ENCODE assay signal across 26 mouse cellular contexts in the genomic region with DNA sequence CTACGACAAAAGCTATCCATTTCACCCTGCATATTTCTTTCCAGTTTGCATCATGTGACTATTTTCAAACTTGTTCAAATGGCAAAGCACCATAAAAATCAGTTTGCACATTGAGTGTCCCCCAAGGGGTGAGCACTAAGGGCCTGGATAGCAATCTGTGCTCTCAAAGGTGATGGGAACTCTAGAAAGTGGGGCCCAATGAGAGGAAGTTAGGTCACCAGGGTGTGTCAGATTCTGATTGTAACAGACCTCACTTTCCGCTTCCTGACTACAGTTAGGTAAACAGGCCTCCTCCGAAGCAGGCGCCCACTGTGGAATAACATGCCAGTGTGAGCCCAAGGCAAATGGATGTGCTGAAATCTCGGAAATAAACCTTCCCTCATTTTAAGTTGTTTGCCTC. TPM values are rescaled to one million over a fixed set of nuclear protein-coding genes. Genes with fewer than 3 reads are reported as not detected.
DNase-seq lines count a peak whose midpoint lies in the region; ATAC-seq lines count a peak whose summit lies in the region.
"Had no signal": no experiment of that assay in that cellular context is flagged by ENCODE, and none has a peak within 500 bp of the region (broad histone marks: within the 10 kb centered on the region; RNA-seq: fewer than 3 reads in every experiment).

No protein-coding gene starts in this region.

- H3K4me2 ChIP-seq in forebrain, embryonic 13.5 days, result no peak overlapping the region
- H3K4me2 ChIP-seq: embryonic facial prominence, embryonic 13.5 days; forebrain, embryonic 12.5 days; heart, embryonic 13.5 days; hindbrain, embryonic 12.5 days; hindbrain, embryonic 15.5 days; intestine, embryonic 15.5 days had no signal

- no peak for ATAC-seq in forebrain, embryonic 13.5 days
- ATAC-seq: forebrain, embryonic 16.5 days; intestine, embryonic 15.5 days had no signal

- H3K27ac ChIP-seq in forebrain, embryonic 13.5 days, result no peak overlapping the region
- H3K27ac ChIP-seq: embryonic facial prominence, embryonic 10.5 days; forebrain, embryonic 12.5 days; heart, embryonic 10.5 days; heart, embryonic 13.5 days; hindbrain, embryonic 12.5 days; hindbrain, embryonic 15.5 days; intestine, embryonic 15.5 days had no signal

- H3K4me3 ChIP-seq in forebrain, embryonic 13.5 days, result no peak overlapping the region
- H3K4me3 ChIP-seq: embryonic facial prominence, embryonic 10.5 days; embryonic facial prominence, embryonic 13.5 days; erythroblast, embryonic 14.5 days; forebrain, embryonic 12.5 days; heart, adult 2 months; heart, embryonic 10.5 days; heart, embryonic 13.5 days; hindbrain, embryonic 12.5 days; hindbrain, embryonic 15.5 days; intestine, embryonic 15.5 days had no signal

- no peak overlapping the region for H3K9ac ChIP-seq in forebrain, embryonic 13.5 days
- H3K9ac ChIP-seq: embryonic facial prominence, embryonic 13.5 days; forebrain, embryonic 12.5 days; heart, embryonic 13.5 days; hindbrain, embryonic 12.5 days; hindbrain, embryonic 15.5 days; intestine, embryonic 15.5 days had no signal

- H3K36me3 ChIP-seq in forebrain, embryonic 13.5 days (ENCODE audit: poor library complexity, severe bottlenecking), result peaks cover 9% of the 10 kb centered on the region; the same call in 1 of the 2 replicates
- H3K36me3 ChIP-seq: hindbrain, embryonic 15.5 days; intestine, embryonic 15.5 days had no signal

- DNase-seq in heart, adult 11 months, result peak; percentile 65
- no peak for DNase-seq in heart, postnatal 36 days
- peak; percentile 31 for DNase-seq in CD4-positive, CD25-positive, alpha-beta regulatory T cell, adult 2 months (ENCODE audit: low read depth, low spot score)
- DNase-seq in induced T-regulatory cell, adult 2 months (ENCODE audit: low read depth), result peak; percentile 67
- no peak for DNase-seq in gastrocnemius, postnatal 36 days
- DNase-seq: adrenal gland, adult 8-10 months; adrenal gland, postnatal 25 days; cerebellum, adult 11-12 months; cerebellum, adult 8-10 months; cerebellum, postnatal 10 days; cerebellum, postnatal 36 days; embryo, embryonic 11 days; gastrocnemius, postnatal 14 days; heart, adult 2 months; heart, postnatal 14 days had no signal

- intact Hi-C loops in heart, postnatal 36 days (cut with DNase I), result no loop called here
- intact Hi-C loops in gastrocnemius, postnatal 36 days (cut with DNase I), result no loop called here

- H3K27me3 ChIP-seq in forebrain, embryonic 13.5 days, result no peaks in the 10 kb centered on the region
- H3K27me3 ChIP-seq: embryonic facial prominence, embryonic 13.5 days; forebrain, embryonic 12.5 days; heart, embryonic 13.5 days; hindbrain, embryonic 12.5 days; hindbrain, embryonic 15.5 days; intestine, embryonic 15.5 days had no signal

- H3K9me3 ChIP-seq in forebrain, embryonic 13.5 days (replicated peaks), result no peaks in the 10 kb centered on the region
- H3K9me3 ChIP-seq: embryonic facial prominence, embryonic 13.5 days; forebrain, embryonic 12.5 days; heart, embryonic 10.5 days; hindbrain, embryonic 12.5 days; hindbrain, embryonic 15.5 days; intestine, embryonic 15.5 days had no signal

- WGBS in forebrain, embryonic 13.5 days, result 93% methylated on average over 5 of the region's 5 CpGs

- H3K4me1 ChIP-seq in forebrain, embryonic 13.5 days, result peaks cover 8% of the 10 kb centered on the region; the same call in 1 of the 2 replicates
- H3K4me1 ChIP-seq: hindbrain, embryonic 15.5 days had no signal

RNA-seq across cellular contexts. Expression of a gene that starts 54.6 kb away (rescaled TPM):
- total RNA-seq in heart, postnatal 36 days (2021), result 1 to 10 TPM; 5.6 to 7.0 TPM
- polyA plus RNA-seq in forebrain, embryonic 13.5 days (2015; fragmentation: Nextera tagmentation; extraction: Ambion mirVana), result 6.8 and 8.2 TPM in 2 replicates
- total RNA-seq in gastrocnemius, postnatal 36 days (2021), result 1 to 10 TPM; 3.5 to 4.4 TPM

Comparison
In these comparisons a context has a peak if more than half of its experiments do, and no peak if none do; other contexts are left out.
1. DNase-seq: peak in heart, adult 11 months (single experiment), CD4-positive, CD25-positive, alpha-beta regulatory T cell, adult 2 months (single experiment) and induced T-regulatory cell, adult 2 months (single experiment); none in heart, postnatal 36 days (0 of 2) and gastrocnemius, postnatal 36 days (0 of 2).